Mouse (Mus musculus) cerebellum, adult 11 months (tissue): ENCODE results near the gene Lrrc32.

Source experiments
- DNase-seq: peaks from one replicate; pipeline ENCODE4 v3.0.0; 2022

Lrrc32 gene

DNA sequence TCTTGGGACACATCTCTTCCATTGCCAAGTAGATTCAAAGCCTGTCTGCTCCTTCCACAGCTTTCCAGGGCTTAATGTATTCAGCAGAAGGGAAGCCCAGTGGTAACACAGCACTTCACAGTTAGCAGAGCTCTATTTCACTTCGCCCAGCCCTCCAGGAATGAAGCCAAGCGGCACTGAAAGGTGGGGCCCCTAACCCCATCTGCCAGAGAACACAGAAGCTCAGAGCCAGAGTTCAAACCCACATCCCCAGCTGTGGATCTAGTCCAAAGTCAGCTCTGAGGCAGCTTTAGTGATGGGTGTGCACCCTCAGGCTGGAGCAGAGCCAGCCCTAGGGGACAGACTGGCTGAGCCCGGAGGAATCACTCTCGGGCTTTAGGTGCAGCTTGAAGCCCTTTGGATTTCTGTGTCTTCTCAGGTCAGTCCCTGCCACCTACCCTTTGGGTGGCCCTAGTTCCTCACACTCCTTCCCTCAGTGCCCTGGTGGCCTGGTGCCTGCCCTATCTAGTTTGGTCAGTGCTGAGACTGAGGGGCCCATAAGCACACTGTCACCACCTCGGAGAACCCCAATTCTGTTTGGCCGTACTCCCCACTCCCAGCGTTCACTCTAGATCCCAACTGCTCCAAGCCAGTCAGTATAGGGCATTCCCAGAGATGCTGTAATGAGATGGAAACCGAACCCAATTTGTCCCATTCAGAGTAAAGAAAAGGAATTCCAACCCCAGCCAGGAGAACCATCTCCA is 34.2 kb downstream of the Lrrc32 start:
- DNase-seq, result no peak

DNA sequence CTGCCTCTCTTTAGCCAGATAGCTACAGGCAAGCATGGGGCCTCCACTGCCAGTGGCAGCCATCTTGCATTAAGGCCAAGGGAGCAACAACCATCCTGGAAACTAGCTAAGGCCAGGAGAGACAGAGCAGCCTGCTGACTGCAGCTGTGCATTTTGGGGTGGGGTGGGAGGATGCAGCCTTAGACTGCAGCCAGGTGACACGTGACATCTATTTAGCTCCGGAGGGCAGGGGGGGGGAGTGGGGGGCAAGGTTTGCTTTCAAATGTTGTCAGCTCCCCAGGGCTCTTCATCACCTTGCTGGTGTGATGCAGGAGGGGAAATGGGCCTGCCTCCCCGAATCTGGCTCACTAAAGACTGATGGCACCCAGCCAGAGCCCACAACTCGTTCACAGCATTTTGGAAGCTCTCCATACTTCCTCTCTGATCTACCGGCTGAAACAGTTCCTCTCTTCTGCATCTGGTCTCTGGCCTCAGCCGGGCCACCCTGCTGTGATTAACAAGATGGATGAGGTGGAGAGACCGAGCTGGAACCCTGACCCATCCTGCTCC is 34.8 kb downstream of the Lrrc32 start:
- DNase-seq, result no peak

DNA sequence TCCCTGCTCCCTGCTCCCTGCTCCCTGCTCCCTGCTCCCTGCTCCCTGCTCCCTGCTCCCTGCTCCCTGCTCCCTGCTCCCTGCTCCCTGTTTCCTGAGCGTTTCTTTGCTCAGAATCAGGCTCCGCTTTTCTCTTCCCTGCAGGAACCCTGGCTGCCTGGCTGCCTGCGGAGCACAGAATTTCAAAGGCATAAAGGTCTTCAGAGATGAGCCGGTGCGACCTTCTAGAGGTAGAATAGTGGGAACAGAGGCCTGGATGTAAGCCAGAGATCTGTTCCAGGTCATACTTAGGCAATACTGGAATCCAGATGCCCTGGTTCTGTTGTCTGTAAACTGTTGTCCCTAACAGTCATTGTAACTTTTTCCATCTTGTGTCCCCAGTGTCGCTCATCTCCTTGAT is 35.3 kb downstream of the Lrrc32 start:
- DNase-seq, result no peak

DNA sequence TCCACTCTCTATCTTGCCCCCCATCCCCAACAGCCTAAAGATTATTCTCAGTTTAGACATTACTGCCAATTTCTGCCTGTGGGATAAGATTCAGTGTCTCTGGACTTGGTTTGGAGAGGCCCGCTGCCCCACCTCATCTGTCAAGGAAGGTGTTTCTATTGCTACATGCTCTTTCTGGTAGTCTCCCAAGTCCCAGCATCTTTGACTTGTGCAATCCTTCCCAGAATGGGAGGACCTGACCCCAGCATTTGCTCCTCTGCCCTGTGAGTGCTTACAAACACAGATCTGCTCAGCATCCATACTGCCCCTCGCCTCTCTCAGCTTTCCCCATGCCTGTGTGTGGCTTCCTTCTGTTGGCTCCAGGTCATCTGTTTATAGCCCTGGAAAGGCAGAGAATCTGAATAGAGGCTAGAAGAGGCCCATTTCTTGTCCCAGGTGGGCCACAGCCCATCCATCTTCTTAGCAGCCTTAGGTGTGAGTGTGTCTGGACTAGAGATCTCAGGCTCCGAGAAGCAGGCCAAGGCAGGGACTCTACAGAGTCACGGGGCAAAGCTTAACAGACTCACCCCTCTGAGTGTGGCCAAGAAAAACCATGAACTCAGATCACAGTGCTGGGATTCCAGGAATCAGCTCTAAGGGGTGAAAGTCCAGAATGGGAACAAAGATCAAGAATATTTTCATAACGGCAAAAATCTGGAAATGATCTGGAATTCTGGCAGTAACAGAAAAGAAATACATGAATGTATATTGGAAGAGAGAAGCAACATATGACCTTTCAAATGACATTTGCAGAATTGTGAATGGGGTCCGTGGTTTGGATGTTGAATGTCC is 36.0 kb downstream of the Lrrc32 start:
- no peak for DNase-seq

DNA sequence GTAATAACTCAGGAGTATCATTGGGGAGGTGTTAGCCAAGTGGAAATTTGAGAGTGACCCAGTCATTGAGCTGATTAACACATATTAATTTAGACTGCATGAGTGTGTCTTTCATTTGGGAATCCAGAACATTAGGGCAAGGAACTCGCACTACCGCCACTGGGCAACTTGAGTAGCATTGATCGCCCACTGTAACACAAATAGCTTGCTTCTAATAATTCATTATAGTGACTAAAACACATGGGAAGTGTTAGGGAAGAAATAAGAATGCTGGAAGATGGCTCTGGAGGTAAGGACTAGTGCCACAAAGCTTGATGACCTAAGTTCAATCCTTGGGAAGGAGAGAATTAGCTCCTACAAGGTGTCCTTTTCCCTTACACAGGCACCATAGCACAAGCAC is 38.0 kb downstream of the Lrrc32 start:
- DNase-seq, result no peak

DNA sequence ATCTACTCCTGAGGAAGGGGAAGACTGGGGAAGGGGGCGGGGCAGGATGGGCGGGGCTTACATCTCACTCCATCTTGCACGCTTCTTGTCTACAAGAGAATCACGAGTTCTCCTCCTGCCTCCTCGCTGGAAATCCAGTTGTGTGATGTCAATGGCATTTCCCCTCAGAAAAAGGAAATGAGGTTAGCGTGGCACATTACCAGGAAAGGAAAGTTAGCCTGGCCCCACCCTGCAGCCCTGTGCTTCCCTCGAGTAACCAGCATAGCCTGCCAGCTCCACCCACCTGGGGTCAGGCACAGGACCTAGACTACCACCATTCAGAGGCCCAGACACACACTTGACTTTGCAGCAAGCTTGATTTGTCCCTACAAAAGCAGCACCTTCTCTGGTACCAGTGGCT is 42.5 kb downstream of the Lrrc32 start:
- no peak for DNase-seq

DNA sequence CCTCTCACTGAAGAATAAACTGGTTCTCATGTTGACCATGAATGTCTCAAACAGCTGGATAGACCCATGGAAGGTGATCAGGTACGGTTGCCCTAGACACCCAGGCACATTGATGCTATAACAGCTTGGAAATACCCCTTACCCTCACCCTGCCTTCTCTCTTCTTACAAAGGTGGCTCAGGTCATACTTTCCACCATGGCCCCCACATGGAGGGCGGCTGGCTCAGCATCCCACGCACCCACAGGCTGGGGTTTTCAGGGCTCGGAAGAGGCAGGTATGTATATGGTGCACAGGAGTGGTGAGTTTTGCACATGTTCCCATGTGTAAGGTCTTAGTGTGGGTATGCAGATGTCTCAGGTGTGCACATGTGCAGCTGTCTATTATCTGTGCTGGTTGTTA is 43.9 kb downstream of the Lrrc32 start:
- DNase-seq, result no peak

DNA sequence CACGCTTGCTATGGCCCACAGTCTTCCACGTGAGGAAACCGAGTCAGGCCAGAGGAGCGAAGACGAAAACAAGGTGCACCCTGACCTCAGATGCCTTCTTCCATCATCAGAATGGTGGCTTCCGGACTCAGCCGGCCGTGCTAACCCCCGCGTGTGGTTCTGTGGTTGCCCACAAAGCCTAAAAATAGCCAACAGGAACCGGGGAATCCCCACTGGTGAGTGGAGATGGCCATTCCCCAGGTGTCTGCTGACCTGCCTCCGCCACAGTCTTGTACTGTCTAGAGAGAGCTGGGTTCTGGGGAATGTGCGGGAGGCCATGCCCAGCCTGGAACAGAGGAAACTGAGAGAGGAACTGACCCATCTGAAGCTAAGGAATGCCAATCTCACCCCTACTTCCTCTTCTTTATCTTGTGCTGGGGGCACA is 45.4 kb downstream of the Lrrc32 start:
- no peak for DNase-seq

DNA sequence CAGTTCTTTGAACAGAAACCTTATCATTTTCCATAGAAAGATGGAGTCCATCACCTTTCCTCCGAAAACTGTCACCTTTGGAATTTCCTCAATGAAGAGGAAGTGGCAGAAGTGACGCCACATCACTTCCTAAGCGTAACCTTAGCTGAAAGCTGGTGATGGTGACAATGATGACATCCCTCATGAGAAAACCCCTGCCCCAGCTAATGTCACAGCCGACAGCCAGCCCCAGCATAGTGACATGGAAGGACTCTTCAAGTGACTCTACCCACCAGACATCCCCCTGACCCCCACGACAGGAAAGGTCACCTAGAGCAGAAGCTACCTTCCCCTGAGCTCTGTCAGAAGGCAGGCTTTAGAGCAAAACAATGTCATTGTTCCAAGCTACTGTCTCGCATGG is 46.1 kb downstream of the Lrrc32 start:
- no peak for DNase-seq

DNA sequence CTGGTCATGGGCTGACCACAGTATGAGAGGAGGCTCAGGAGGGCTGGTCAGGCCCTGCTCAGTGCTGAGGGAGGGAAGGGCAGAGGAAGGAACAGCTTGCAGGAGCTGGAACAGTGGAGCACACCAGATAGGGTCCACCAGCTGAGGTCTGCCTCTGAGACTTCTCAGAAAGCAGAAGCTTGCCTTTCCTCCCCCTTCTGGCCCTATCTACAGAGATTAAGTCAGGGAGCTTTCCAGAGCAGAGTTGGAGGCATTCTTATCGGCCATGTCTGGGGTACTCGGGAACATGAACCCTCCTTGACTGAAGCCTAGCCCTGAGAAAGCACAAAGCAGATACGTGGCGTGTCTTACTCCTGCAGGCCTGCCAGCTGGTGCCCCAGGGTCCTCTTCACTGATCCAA is 46.8 kb downstream of the Lrrc32 start:
- no peak for DNase-seq

DNA sequence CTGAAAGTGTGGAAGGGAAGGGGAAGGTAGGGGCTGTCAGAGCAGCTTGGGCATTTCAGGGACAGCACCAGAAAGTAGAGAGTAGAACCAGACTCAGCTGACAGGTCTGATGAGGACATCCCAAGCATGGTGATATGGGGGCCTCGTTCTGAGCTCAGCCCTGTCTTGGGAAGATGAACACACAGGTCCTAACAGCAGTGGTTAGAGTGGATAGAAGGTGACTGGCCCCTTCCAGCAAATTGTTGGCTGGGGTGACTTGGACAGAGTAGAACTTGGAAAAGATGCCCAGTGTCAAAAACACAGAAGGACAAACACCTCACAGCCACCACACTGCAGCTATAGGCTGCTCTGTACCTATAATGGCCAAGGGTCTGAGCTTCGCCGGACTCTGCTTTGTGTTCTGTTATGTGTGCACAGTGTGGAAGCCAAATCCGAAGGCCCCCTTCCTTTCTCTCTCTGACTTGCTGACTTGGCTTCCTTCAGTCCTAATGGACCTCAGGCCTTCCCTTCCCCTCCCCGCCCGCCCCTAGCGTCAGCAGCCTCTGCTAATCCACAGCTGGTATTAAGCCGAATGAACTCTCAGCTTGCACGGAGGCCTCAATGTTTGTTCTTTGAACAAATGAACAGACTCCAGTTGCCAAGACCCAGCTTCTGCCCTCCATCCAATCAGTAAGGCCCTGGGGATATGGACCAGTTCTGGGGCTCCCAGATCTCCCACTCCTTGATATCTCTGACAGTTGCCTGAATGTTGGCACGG is 48.3 kb downstream of the Lrrc32 start:
- DNase-seq, result no peak

DNA sequence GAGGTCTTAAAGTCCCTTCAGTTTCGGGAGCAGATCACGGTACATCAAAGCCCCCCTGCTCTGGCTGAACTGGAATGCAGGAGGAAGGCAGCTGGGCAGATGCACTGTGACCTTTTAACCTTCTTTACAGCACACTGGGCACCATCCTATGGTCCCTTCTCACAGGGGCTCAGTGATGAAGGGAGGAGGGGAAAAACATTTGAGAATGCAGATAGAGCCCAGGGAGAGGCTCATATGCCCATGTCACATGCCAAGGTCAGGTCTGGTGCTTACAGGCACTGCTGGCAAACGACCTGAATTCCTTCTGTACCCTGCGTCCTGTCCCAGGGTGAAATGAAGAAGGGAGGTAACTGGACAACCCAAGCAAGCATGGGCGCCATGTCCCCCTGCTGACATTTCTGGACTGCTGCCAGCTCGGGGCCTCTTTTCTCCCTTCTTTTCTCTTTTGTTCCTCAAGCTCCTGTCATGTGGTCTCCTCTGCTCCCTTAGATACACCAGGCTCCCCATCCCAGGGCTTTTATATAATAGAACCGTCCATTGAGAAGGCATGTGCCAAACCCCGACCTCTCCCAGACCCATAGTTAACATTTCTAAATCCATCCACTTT is 49.0 kb downstream of the Lrrc32 start:
- DNase-seq, result no peak

DNA sequence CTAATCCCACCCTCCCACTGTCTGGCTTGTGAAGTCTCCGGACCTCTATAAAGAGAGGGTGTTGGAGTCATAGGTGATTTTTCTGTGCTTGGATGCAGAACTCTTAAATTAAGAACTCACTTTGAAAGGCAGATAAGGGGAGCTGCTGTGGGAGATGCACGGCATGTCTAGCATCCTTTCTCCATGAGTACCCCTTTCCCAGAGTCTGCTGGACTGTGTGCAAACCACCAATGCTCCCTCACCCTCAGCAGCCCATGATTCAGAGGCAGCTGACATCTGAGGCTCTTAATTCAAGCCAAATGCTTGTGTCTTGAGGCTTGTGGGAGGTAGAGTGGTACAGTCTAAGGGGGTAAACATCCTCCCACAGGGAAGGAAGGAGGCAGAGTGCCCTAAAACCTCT is 51.8 kb downstream of the Lrrc32 start:
- no peak for DNase-seq

DNA sequence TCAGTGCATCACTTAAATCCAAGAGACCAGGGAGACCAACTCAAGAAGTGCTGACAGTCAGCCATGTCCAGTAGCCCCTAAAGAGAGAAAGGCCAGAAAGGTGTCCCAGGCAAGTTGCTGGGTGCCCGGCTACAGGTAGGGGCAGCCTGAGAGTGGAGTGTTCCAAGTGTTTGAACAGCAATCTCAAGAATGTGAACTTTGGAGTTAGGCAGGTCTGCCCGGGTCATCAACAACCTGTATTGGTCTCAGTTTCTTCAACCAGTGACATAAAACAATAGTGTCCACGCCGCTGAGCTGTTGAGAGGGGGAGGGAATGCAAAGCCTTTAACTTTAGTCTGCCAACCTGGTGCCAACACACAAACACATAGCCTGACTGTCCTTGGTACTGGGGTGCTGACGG is 52.5 kb downstream of the Lrrc32 start:
- DNase-seq, result no peak

DNA sequence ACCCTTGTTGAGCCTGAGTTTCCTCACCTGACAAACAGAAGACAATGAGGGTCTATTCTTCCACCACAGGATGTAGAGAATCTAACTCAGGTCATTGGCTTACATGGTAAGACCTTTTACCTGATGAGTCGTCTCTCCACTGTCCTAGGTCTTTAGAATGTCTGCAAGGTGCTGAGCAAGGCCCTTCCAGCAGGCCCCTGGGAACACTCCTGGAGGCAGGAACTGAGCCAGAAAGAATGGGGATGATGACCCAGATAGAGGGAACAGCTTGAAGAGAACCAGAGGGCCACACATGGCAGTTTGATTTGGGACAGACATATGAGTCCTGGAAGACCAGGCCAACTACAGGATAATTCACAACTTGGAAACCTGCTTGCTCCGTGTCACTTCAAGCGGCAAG is 53.2 kb downstream of the Lrrc32 start:
- DNase-seq, result no peak

DNA sequence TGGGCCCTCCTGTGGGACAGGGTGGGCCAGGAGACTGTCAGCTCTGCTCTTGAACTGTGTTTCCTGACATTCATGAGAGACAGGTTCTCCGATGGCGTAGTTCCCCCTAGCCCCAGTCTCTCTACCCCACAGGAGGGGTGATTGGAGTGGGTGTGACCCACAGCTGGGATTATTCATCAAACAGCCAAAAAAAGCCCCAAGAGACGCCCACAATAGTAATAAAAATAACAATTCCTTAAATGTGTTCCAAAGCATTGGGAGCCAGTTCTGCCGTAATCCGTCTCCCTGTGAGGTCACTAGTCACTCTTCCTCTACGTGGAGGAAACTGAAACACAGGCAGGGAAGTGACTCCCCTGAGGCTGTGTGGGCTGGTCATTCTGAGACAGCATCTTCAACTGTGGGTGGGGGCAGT is 53.7 kb downstream of the Lrrc32 start:
- DNase-seq, result no peak

DNA sequence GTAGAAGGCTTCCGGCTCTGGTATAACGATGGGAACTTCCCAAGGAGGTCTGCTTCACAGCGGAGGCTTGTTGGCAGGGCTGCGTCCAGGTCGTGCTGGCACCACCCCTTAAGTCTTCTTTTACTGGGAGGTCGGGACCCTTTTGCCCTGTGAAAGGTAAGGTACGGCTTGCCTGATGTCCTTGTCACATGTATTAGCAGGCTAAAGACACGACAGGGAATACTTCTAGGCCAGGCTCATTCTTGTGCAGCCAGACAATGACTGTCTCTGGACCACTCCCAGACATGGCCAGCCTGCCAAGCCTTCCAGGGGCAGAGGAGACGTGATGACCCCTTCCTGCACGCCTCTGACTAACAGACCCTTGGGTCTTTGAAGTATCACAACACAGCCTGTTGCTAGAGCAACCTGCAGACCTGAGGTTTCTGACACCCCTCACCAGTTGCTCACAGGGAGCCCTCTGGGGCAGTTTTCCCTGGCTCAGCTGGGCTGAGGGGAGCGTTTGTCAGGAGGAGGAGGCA is 54.8 kb downstream of the Lrrc32 start:
- no peak for DNase-seq

DNA sequence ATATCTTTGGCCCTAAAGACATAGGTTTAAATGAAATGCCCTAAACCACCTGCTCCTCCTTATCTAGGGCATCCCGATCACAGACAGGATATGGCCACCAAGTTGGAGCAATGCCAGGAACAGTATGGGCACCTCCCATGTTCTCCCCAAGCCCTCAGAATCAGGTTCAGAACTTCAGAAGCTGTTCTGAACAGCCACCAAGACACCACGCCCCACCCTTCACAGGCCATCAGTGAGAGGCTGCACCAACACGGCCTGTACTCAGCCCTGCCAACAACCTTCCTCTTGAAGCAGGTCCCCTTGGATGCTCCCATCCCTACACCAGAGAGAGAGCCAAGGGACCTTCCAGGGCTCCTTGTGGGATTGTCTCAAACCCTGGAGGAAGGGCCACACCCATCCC is 55.5 kb downstream of the Lrrc32 start:
- DNase-seq, result no peak

DNA sequence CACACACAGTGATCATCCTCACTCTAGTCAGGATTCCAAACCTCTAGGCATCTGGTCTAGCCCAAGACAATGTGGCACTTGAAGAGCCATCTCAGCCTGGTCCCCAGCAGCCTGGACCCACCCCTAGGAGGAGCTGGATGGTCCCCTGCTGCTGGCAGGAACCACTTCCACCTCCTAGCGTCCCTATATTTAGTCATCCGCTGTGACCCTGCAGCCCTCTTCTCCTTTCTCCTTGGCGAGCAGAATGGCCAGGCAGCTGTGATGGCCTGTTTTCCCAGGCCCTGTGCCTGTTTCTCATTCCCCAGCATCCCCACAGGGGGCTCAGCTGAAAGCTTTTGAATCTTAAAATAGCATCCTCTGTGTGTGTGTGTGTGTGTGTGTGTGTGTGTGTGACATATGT is 59.8 kb downstream of the Lrrc32 start:
- DNase-seq, result no peak

DNA sequence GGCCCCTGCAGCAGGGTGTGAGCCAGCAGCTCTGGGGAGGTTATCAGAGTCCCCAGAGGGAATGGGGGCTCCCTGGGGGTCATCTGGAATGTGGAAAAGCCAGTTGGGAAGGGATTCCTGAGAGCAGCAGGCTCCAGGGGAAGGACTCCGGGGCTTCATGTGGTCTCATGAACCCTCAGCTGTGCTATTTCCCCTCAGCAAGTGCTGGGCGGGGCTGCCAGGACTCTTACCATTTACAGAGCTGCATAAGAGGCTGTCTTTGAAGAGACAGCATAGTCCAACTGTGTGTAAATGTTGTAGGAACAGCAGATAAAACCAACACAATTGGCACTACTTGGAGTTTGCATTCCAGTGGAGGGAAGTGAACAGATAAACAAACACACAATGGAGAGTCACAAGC is 61.5 kb downstream of the Lrrc32 start:
- no peak for DNase-seq

DNA sequence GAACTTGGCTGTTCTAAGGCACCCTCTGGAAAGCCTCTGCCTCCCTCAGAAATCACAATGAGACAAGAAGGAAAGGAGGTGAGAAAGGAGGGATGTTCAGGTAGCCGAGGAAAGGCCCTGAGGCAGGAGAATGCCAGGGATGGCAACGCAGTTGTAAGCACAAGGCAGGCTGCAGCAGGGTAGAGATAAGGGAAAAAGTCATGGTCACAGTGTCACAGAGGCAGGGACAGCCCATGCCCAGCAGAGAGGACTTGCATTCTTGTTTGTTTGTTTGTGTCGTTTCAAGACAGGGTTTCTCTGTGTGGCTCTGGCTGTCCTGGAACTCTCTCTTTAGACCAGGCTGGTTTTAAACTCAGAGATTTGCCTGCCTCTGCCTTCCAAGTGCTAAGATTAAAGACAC is 62.0 kb downstream of the Lrrc32 start:
- no peak for DNase-seq
